Mouse (Mus musculus): ENCODE data around the gene Slc43a3.

GRCm38 (mm10) chr2:84886821-84887281, 49.5 kb upstream of the Slc43a3 start:
- TF ChIP-seq GATA1 (IDR thresholded peaks at IDR 0.05; ENCODE audit: low read length) (no peak), TAL1 (IDR thresholded peaks at IDR 0.05; ENCODE audit: low read length) (no peak)
